Mouse (Mus musculus) left cerebral cortex, adult 11 months (tissue): Measurements from ENCODE around the gene Tubgcp2.

Experiments used
- DNase-seq: peaks from one replicate; pipeline ENCODE4 v3.0.0; 2022; ENCODE audit warnings: low spot score

Gene Tubgcp2

GRCm38 (mm10) chr7:139949893-139950282, 86.6 kb downstream of the Tubgcp2 start:
- no peak for DNase-seq

- no peak for DNase-seq
Observed at GRCm38 (mm10) chr7:139946032-139946431, 90.4 kb downstream of the Tubgcp2 start.
